Mouse (Mus musculus): ENCODE data around the gene Gm7030.
"Not testable (repeated sequence)": the region's sequence is repeated elsewhere in the genome, so short reads cannot be mapped to it uniquely, and the experiment has no call there.

The Gm7030 gene

DNA sequence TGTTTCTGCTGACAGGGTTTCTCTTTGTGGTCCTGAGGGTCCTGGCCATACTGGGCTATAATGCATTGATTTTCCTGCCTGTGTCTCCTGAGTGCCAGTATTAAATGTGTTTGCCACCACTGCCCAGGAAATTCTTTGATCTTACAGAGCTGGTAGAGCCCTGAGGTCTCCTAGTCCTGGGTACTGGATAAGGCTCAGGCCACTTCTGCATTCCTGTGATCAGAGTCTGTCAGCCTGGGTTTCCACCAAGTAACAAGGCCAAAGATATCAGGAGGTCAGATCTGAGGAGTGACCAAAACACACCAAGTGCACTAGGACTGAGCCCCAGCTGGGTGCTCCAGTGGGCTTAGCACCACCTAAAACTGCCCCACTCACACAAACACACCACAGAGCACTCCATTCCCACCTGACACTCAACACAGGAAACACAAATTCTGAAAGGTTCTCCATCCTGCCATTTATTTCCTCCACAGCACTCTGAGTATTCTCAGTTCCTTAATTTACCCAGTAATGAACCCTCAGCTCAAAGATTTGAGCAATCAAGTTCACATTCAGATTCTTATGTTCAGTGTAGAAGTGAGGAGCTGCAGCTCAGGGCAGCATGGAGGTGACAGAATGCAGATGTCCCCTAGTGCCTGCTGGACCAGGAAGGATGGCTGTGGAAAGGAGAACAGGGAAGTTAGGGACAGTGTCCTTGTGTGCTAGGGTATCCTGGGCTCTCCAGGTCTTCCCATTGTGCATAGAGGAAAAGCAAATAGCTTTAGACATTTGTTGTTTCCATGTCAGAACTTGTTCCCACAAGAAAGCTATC is 6.4 kb upstream of the Gm7030 start:
- DNase-seq (ENCODE audit: extremely low spot score, low spot score) = not testable (repeated sequence)

DNA sequence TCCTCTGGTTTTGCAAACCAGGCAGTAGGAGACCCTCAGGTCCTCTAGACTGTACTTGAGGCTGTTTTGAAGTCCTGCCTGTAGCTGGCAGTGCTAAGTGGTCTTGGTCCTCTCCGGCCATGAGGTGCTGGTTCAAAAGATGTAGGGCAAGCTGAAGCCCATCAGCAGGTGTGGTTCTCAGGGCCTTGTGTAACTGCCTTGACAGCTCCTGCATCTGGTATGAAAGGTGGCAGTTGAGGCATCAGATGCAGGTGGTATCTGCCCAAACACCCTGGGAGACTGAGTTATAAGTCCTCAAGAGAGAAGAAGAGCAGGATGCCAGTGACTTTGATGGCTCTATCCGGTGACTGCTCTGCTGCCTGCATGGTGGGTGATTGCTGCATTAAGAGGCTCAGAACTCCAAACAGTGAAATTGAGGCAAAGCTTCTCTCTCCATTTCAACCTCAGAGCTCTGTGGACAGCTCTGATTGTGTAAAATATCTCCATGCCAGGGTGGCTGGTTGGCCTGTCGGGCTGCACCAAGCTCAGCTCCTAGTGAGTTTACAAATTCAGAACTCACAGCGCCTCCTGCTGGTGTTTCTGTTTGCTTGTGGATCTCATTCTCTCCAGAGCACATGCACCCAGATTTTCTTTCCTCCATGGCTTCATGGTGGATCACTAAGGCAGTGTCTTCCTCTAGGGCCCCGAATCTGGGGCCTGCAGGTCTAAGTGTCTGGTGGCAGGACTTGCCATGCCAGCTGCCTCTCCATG is 2.5 kb upstream of the Gm7030 start:
- DNase-seq (ENCODE audit: extremely low spot score, low spot score) = no peak

DNA sequence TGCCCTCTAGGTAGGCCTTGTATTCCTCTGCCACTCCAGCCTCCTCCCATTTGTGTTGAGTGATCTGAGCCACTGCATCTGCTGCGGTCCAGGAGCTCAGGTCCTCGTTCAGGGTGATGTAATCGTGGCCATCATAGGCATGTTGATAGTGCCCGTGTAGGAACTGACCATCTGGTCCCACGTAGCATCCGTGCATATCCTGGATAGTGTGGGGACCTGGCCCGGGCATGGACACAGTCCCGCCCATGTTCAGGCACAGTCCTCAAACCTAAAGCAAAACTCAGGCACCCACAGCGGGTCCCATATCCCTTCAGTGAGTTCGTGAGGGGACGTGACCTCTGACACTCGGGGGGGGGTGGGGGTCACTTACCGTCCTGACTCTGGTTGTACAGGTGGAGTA is 700 bp downstream of the Gm7030 start:
- DNase-seq (ENCODE audit: extremely low spot score, low spot score) = not testable (repeated sequence)

DNA sequence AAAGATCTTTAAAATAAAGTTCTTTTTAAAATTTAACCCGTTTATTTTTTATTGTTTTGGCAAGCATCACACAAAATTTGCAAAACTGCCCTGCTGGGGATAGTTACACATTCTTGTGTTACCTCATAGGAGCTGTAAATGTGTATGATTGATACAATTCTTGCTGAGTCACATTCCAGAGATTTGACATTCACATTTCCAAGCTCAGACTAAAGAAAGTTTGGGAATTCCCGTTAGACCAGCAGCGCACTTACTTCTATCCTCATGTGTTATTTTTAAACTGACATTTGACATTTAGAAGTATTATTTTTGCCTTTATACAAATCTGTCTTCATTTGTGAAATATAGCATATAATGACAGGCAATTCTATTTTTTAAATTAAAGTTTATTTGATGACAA is 5.1 kb downstream of the Gm7030 start:
- not testable (repeated sequence) for DNase-seq (ENCODE audit: extremely low spot score, low spot score)

DNA sequence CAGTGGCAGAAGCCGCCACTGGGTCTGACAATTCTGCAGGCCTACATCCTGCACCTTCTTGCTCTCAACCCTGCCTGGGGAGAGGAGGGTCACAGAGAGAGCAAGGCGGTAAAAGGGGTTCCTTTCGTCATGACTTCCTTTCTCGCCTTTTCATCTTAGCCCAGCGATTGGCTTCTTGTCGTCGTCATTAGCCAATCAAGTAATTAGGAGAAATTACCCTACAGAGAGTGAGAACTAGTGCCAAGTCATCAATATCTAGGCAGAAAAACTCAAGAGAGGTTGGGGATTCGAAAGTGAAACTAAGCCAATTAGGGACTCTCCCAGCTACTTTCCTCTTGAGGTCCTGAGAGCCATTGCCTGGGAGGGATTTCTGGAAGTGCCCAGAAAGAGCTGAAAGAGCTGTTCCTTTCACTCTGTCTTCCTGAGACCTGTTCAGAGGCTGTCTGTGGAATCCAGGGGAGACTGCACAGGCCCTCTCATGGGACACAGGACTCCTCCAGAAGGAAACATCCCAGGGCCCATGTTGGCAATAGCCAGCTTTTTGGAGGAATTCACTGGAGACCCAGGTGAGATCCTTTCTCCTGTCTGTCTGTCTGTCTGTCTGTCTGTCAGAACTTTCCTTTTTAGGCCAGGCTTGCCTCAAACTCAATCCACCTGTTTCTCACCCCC is 7.7 kb downstream of the Gm7030 start, which contains the start of gene Gm19684:
Gm19684 (plus strand) TSS at position 327 of the 669 bp plus-strand sequence.
- not testable (repeated sequence) for DNase-seq (ENCODE audit: extremely low spot score, low spot score)

DNA sequence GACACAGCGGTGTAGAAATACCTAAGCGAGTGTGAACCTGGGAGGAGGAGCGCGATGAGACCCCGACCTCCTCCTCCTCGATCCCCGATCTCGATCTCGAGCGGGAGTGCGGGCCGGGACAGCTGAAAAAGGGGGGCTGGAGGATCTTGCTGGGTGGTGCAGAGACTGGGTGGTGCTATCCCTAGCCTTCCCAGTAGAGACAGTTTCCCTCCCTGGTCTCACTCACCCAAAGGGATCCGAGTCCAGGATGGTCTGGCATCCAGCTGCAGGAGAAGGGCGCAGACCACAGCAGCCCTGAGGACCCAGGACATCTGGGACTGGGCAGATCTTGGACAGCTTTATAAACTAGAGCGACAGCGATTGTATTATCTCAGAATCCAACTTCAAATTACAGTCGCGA is 8.4 kb downstream of the Gm7030 start:
- DNase-seq (ENCODE audit: extremely low spot score, low spot score) = not testable (repeated sequence)

DNA sequence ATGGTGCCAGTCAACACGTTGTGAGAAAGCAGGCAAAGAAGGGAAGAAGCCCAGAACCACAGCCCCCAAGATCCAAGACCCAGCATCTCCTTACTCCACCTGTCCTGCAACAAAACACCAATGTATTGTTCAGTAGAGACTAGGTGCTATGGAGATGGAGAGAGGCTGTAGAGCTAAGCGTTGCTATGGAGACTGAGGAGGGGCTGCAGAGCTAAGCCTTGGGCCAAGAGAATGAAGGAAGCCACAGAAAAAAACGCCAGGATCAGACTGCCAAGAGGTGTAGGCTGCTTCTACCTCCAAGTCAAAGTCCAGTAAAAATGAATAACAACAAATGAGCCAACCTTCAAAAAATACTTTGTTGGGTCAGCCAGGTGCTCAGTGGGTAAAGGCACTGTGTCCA is 12.7 kb downstream of the Gm7030 start:
- DNase-seq (ENCODE audit: extremely low spot score, low spot score) = not testable (repeated sequence)

DNA sequence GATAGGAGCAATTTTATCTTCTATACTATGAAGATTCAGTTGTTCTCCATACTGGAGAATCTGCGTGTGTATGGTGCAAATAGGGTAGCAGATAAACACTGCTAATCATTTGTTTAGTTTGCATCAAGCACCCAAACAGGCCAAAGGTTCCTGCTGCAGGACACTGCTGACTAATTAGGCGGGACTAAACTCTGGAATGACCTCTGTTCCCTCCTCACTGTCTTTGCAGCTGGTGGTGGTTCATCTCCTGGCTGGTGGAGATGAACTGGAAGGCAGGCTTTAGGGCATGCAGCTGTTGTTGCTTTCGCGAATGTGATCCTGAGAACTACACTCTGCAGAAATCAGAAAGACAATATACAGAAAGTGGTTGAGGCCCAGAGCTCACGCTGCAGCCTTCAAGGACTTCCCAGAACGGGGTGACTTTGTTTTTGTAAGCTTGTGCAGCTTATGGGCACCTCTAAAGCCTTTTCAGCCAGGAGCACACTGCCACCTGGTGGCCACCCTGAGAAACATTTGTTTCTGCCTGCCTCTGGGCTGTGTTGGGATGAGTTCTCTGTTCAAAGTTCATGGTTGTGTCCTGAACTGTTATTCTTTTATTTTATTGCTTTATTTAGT is 15.1 kb downstream of the Gm7030 start:
- DNase-seq (ENCODE audit: extremely low spot score, low spot score) = peak; percentile 51

DNA sequence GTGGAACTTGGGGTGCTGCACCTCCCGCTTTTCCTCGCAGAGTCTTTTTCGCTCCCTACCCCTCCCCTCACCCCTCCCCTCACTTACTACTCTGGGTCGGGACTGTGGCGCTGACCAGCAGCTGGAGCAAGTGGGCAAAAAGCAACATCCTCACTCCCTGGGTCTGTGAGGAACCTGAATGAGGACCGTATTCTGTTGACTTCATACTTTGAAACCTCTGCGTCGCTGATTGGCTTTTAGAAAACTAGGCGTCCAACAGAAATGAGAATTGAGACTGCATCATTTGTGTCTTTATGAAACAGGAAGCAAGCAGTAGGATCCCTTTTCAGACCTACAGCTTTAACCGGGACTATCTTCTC is 17.7 kb downstream of the Gm7030 start:
- peak; percentile 35 for DNase-seq (ENCODE audit: extremely low spot score, low spot score)

DNA sequence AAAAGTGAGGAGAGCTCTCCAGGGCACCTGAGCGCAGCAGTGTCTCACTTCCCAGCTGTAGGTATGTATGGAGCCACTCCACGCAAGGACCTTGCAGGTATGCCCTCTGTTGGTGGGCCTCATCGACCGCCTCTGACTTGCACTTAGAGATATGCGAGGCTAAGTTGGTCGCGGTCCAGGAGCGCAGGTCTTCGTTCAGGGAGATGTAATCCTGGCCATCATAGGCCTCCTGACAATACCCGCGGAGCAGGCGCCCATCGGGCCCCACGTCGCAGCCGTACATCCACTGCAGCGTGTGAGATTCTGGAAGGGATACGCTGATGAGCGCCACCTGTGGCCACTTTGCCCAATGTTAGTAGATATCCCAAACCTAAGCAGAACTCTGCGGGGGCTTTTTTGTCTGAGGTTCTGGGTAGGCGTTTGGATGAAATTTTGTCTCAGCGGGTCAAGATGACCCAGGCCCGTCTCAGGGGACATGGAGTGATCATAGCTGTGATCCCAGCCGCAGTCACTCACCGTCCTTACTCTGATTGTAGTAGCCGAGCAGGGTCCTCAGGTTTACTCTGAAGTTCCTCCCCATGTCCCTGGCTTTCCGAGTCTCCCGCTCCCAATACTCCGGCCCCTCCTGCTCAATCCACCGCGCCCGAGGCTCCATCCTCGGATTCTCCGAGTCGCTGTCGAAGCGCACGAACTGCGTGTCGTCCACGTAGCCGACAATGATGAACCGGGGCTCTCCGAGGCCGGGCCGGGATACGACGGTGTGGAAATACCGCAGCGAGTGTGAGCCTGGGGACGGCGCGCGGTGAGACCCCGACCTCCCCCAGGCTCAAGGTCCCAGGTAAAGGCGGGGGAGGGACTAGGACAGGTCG is 18.4 kb downstream of the Gm7030 start:
- DNase-seq (ENCODE audit: extremely low spot score, low spot score) = peak; percentile 52

DNA sequence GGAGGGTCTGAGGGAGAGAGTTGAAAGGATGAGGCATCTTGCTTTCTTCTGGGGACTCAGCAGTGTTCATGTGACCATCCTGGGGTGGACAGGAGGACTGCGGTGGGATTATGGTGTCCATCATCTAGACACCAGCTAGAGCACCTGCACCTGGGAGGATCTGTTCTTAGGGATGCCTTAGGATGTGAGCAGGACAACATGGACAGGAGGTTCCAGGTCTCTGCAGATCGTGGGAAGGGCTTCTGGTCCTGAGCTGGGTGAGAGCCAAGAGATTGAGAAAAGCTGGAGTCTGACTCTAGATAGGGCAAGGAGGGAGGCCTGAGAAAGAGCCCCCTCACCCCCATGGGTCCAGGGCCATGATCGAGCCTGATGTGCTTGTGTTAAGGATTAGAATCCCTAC is 19.1 kb downstream of the Gm7030 start:
- DNase-seq (ENCODE audit: extremely low spot score, low spot score) = not testable (repeated sequence)

DNA sequence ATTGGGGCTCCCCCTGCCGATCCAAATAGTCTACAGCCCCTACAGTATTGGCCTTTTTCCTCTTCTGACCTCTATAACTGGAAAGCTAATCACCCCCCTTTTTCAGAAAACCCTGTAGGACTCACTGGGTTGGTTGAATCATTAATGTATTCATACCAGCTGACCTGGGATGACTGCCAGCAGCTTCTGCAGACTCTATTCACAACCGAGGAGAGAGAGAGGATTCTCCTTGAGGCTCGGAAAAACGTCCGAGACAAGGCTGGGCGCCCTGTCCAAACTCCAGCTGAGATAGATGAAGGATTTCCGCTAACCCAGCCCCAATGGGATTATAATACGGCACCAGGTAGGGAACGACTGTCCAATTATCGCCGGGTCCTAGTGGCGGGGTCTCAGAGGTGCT is 27.1 kb downstream of the Gm7030 start:
- DNase-seq (ENCODE audit: extremely low spot score, low spot score) = not testable (repeated sequence)

DNA sequence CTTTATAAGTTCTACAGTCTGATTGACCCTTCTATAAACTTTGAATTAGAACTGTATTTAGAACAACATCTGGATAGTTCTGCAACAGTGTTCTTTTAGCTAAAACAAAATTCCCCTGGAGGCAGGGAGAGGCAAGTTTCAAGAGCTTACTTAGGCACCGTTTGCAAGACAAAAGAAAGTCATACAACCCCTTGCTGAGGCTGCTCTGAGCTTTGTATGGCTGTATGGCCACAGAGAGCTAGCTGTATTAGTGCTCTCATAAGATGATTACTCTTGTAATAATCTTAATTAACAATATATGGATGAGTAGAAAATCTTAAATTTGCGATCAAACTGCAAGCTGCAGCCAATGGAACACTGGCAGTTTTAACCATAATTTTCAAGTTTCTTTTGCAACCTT is 29.6 kb downstream of the Gm7030 start:
- DNase-seq (ENCODE audit: extremely low spot score, low spot score) = not testable (repeated sequence)

DNA sequence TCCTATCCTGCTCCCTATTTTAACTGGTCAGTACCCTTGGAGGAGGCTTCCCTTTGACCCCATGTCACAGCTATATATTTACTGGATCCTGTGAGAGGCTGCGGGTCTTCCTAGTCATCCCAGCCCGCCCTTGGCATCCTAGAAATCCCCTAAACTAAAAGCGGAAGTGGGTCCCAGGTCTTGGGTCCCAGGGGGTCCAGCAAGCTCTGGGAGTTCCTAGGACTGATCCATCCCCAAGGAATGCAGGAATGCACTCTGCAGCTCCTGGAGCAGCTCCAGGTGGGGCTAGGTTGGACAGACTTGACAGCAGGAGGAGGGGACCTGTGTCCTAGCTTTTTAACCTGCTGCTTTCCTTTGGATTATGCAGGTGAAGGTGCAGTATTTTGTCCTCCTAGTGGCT is 35.3 kb downstream of the Gm7030 start:
- no peak for DNase-seq (ENCODE audit: extremely low spot score, low spot score)

DNA sequence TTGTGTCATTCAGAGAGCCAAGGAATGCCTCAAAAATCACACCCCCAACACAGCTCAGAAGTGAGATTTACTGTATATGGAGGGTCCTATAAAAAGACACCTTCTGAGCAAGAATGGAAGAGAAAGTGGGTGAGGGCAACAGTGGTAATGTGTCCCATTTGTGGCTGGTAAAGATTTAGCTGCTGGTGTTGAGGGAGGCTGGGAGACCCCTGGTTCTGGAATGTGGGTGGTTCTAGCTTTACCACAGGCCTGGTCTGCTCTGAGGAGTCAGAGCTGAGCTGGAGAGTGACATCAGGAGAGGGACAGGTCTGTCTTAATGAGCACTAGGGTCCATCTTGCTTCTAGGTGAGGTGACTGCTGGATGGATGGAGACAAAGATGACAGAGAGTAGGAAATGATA is 36.7 kb downstream of the Gm7030 start:
- DNase-seq (ENCODE audit: extremely low spot score, low spot score) = not testable (repeated sequence)

DNA sequence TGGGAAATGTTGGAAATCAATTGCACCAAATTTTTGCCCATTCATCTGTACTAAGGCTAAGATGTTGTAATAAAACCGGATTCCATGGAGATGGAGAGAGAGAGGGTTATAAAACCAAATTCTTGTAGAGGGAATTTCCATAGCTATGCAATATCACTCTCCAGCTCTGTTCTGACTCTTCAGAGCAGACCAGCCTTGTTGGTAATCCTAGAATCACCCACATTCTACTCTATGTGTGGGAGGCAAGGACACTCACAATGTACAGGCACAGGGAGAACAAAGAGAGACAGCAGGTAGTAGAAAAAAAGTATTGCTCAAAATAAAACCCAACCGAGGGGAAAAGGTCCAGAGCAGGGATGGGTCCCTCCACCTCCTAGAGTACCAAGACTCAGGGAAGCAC is 37.3 kb downstream of the Gm7030 start:
- not testable (repeated sequence) for DNase-seq (ENCODE audit: extremely low spot score, low spot score)

DNA sequence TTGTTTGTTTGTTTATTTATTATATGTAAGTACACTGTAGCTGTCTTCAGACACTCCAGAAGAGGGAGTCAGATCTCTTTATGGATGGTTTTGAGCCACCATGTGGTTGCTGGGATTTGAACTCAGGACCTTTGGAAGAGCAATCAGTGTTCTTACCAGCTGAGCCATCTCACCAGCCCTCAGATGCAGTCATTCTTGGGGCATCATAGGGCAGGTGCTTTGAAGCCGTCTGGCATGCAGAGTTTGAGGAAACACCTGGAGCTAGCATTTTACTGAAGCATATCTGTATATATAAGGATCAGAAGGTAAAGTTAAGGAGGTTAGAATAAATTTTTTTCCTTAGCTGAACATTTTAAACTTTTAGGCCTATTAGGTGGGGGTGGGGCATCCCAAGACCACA is 43.2 kb downstream of the Gm7030 start:
- DNase-seq (ENCODE audit: extremely low spot score, low spot score) = not testable (repeated sequence)

DNA sequence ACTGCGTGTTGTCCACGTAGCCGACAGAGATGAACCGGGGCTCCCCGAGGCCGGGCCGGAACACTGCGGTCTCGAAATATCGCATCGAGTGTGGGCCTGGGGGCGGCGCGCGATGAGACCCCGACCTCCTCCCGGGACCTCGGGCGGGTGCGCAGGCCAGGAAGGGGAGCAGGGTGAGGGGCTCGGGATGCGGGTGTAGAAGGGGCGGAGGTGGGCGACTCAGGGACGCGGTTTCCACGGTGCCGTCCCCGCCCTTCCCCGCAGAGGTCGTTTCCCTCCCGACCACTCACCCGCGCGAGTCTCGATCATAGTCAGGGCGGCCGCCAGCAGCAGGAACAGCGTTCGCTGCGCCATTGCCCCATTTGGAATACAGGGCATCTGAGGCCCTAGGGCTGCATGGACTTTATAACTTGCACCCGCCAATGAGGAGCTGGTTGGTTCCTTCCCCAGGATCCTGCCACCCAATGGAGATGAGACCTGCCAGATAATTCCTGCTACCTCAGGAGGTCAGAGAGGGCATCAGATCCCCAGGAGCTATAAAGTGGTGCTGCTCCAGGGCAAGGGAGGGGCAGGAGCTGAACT is 45.3 kb downstream of the Gm7030 start:
- DNase-seq (ENCODE audit: extremely low spot score, low spot score) = no peak

DNA sequence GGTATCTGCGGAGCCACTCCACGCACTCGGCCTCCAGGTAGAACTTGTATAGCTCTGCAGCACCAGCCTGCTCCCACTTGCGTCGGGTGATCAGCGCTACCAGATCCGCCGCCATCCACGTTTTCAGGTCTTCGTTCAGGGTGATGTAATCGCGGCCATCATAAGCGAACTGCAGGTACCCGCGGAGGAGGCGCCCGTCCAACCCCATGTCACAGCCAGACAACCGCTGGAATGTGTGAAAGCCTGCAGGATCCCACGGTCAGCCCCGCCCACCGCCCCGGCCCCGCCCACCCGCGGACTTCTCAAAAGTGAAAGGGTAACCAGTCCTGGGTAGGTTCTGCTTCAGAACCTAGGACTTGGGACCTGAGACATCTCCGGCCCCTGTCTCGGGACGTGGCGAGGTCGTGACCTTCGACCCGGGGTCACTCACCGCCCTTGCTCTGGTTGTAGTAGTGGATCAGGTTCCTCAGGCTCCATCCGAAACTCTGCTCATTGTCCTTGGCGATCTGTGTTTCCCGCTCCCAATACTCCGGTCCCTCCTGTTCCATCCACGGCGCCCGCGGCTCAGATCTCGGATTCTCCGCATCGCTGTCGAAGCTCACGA is 45.9 kb downstream of the Gm7030 start:
- peak; percentile 74 for DNase-seq (ENCODE audit: extremely low spot score, low spot score)
